Mouse (Mus musculus) liver, adult 2 months (tissue): ENCODE measurements around the gene 9630041A04Rik. TPM values are rescaled to one million over a fixed set of nuclear protein-coding genes. Genes with fewer than 3 reads are reported as not detected.

Experiments used
- DNase-seq: peaks from one replicate; pipeline ENCODE4 v3.0.0-alpha.2; 2011; ENCODE audit warnings: low read depth, low spot score; ENCODE audit errors: extremely low read depth
- H3K27ac ChIP-seq: fragments of 200-500 bp; replicated peaks from 2 replicates; pipeline ENCODE4 v1.5.1; 2012; ENCODE audit warnings: low read depth, mild to moderate bottlenecking, control low read depth, inconsistent platforms, low read length; ENCODE audit not compliant: insufficient read depth
- H3K27me3 ChIP-seq: fragments of 200-500 bp; 2 replicates; pipeline ENCODE4 v1.6.1; 2012; ENCODE audit warnings: mild to moderate bottlenecking, moderate library complexity, low read length, inconsistent platforms; ENCODE audit not compliant: control insufficient read depth, insufficient read depth
- H3K36me3 ChIP-seq: fragments of 200-500 bp; 2 replicates; pipeline ENCODE4 v1.6.1; 2012; ENCODE audit warnings: low read length, inconsistent platforms; ENCODE audit not compliant: control insufficient read depth, insufficient read depth
- H3K4me1 ChIP-seq: fragments of 200-500 bp; 2 replicates; pipeline ENCODE4 v1.6.1; 2011; ENCODE audit warnings: low read length; ENCODE audit not compliant: control insufficient read depth, insufficient read depth
- H3K4me3 ChIP-seq: fragments of 200-500 bp; 2 replicates; pipeline ENCODE4 v1.5.1; 2011; ENCODE audit warnings: low read depth, mild to moderate bottlenecking, control low read depth, low read length, moderate library complexity; ENCODE audit not compliant: insufficient read depth
- H3K79me2 ChIP-seq: fragments of 200-500 bp; 2 replicates; pipeline ENCODE4 v1.6.1; 2012; ENCODE audit warnings: inconsistent platforms, mild to moderate bottlenecking, low read length, moderate library complexity; ENCODE audit not compliant: control insufficient read depth, insufficient read depth
- H3K9ac ChIP-seq: fragments of 200-500 bp; 2 replicates; pipeline ENCODE4 v1.6.1; 2012; ENCODE audit warnings: low read depth, mild to moderate bottlenecking, control low read depth, inconsistent platforms, low read length
- CTCF ChIP-seq: fragments of 200-500 bp; IDR thresholded peaks from 2 replicates; pipeline ENCODE4 v1.5.1; 2011; ENCODE audit warnings: low read depth, low read length, control low read depth
- POLR2A ChIP-seq: fragments of 200-500 bp; IDR thresholded peaks from 2 replicates; pipeline ENCODE4 v1.6.1; 2011; ENCODE audit warnings: low read length, control low read depth; ENCODE audit not compliant: insufficient read depth; ENCODE audit errors: extremely low read depth
- WGBS: fragments of 180-500 bp; shearing (Covaris S2); methylation state at CpG from one replicate; pipeline ENCODE4 v1.1.7; 2018; 5-methylcytosine and 5-hydroxymethylcytosine counted together
- polyA plus RNA-seq: library from polyadenylated mRNA; depleted of rRNA; stranded (reverse); fragments of >200 nt; gene quantifications from 2 replicates; pipeline ENCODE4 v1.2.3, GENCODE M21; 2012
- total RNA-seq: library from RNA; depleted of rRNA; stranded (reverse); fragments of >200 nt; gene quantifications from 2 replicates; pipeline ENCODE4 v1.2.3, GENCODE M21; 2014

Gene 9630041A04Rik
- total and polyA plus RNA-seq, 2 experiments = not detected

- H3K27ac ChIP-seq = no peak overlapping the region
- DNase-seq = no peak
- H3K79me2 ChIP-seq = no peaks in the 10 kb centered on the region
- no peaks in the 10 kb centered on the region for H3K4me1 ChIP-seq
- TF ChIP-seq POLR2A (no peak), CTCF (no peak)
- H3K9ac ChIP-seq = no peak overlapping the region
- WGBS = 78% methylated on average over 6 of the region's 6 CpGs
- H3K36me3 ChIP-seq = no peaks in the 10 kb centered on the region
- H3K27me3 ChIP-seq = no peaks in the 10 kb centered on the region
- H3K4me3 ChIP-seq = no peak overlapping the region
Observed at GRCm38 (mm10) chr9:101845691-101846090, 15.9 kb upstream of the 9630041A04Rik start.

DNA sequence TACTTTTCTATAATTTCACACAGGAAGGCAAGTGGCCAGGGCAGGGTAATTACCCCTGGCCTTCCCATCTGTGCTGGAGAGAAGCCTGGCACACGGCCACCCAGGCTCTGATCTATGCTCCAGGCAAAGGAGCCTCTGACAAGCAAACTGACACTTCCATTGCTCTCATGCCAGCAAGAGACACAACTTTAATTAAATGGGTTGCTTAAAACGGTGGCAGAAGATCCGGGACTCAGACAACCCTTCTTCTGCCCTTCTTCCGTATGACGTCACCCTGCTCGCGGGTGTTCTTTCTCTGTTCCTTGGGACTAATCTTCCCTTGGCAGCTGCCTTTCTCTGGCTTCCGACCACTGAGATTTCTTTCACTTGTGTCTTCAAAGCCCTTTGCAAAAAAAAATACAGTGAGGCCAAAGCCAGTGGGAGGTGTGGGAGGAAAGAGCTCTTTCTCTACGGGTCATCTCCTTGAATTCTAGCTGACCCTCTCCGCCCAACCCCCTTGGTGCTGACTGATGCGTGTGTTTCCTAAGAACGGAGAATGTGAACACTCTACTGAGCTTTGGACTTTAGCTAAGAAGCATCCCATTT, 932 bp downstream of the 9630041A04Rik start:
- H3K9ac ChIP-seq = no peak overlapping the region
- H3K27ac ChIP-seq = no peak overlapping the region
- H3K27me3 ChIP-seq = no peaks in the 10 kb centered on the region; the same call in 1 of the 2 replicates
- no peaks in the 10 kb centered on the region for H3K4me1 ChIP-seq
- no peaks in the 10 kb centered on the region for H3K79me2 ChIP-seq
- DNase-seq = no peak
- H3K36me3 ChIP-seq = no peaks in the 10 kb centered on the region
- 75% methylated on average over 12 of the region's 12 CpGs for WGBS
- no peak for TF ChIP-seq POLR2A
- no peak for TF ChIP-seq CTCF
- no peak overlapping the region for H3K4me3 ChIP-seq

- H3K27ac ChIP-seq = no peak overlapping the region
- no peaks in the 10 kb centered on the region; the same call in 1 of the 2 replicates for H3K27me3 ChIP-seq
- DNase-seq = no peak
- H3K36me3 ChIP-seq = no peaks in the 10 kb centered on the region
- H3K4me1 ChIP-seq = no peaks in the 10 kb centered on the region
- H3K4me3 ChIP-seq = no peak overlapping the region
- TF ChIP-seq CTCF (no peak), POLR2A (no peak)
- H3K9ac ChIP-seq = no peak overlapping the region
- 82% methylated on average over 5 of the region's 5 CpGs for WGBS
- H3K79me2 ChIP-seq = no peaks in the 10 kb centered on the region
Observed at GRCm38 (mm10) chr9:101863130-101863529, 1.5 kb downstream of the 9630041A04Rik start.

DNA sequence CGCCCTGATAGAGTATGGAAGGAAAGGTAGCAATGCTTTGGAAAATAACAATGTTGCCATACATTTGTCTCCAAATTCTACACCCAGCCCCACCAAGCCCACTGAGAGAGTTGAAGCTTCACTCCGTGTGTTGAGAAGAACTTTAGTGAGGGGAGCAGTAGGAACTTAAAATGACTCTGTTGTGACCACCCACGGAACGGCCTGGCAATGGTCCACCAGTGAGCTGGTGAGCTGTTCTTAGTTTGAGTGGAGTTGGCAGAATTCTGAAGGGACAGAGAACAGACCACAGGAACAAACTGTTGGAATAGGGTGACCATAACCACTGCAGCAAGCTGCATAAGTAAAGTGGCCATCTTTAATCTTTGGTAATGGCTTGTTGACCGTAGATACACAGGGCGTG, 7.0 kb downstream of the 9630041A04Rik start:
- no peak overlapping the region for H3K9ac ChIP-seq
- H3K27me3 ChIP-seq = no peaks in the 10 kb centered on the region
- H3K79me2 ChIP-seq = no peaks in the 10 kb centered on the region
- no peak overlapping the region for H3K27ac ChIP-seq
- no peaks in the 10 kb centered on the region for H3K36me3 ChIP-seq
- WGBS = 88% methylated on average over 6 of the region's 6 CpGs
- no peak overlapping the region for H3K4me3 ChIP-seq
- TF ChIP-seq CTCF = no peak
- TF ChIP-seq POLR2A = no peak
- H3K4me1 ChIP-seq = no peaks in the 10 kb centered on the region
- no peak for DNase-seq

DNA sequence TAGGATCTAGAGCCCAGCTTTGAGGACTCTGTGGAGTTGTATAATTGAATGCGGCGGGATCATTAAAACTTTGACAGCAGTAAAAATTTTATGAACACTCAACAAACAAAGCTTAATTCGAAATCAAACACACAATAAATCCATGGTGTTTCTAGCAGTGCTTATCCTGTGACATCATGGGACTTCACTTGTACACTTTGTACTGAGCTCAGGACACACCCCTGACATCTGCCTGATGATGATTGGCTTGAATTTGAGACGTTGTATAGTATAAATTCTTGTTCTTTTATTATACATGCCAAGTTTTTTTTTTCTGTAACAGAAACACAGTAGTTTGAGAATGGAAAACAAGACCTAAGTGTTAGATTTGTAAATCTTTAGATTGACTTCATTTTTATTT, 8.4 kb downstream of the 9630041A04Rik start:
- DNase-seq = no peak
- Histone ChIP-seq H3K27ac (no peak overlapping the region), H3K4me3 (no peak overlapping the region), H3K27me3 (no peaks in the 10 kb centered on the region), H3K36me3 (no peaks in the 10 kb centered on the region), H3K79me2 (no peaks in the 10 kb centered on the region), H3K4me1 (no peaks in the 10 kb centered on the region), H3K9ac (no peak overlapping the region)
- 74% methylated on average over 4 of the region's 4 CpGs for WGBS
- no peak for TF ChIP-seq CTCF

- H3K4me1 ChIP-seq = no peaks in the 10 kb centered on the region
- no peak for TF ChIP-seq POLR2A
- no peak for TF ChIP-seq CTCF
- no peak for DNase-seq
- no peak overlapping the region for H3K27ac ChIP-seq
- no peak overlapping the region for H3K4me3 ChIP-seq
- H3K79me2 ChIP-seq = no peaks in the 10 kb centered on the region
- H3K9ac ChIP-seq = no peak overlapping the region
- WGBS = 87% methylated on average over 1 of the region's 1 CpGs
- H3K27me3 ChIP-seq = no peaks in the 10 kb centered on the region
- no peaks in the 10 kb centered on the region for H3K36me3 ChIP-seq
Observed at GRCm38 (mm10) chr9:101875306-101875705, 13.7 kb downstream of the 9630041A04Rik start.
